Mouse (Mus musculus): ENCODE measurements around the gene Irx5. TPM values are rescaled to one million over a fixed set of nuclear protein-coding genes. Genes with fewer than 3 reads are reported as not detected.

The Irx5 gene
- polyA plus RNA-seq, 1 experiment from 2014 or later = 28.7 TPM

DNA sequence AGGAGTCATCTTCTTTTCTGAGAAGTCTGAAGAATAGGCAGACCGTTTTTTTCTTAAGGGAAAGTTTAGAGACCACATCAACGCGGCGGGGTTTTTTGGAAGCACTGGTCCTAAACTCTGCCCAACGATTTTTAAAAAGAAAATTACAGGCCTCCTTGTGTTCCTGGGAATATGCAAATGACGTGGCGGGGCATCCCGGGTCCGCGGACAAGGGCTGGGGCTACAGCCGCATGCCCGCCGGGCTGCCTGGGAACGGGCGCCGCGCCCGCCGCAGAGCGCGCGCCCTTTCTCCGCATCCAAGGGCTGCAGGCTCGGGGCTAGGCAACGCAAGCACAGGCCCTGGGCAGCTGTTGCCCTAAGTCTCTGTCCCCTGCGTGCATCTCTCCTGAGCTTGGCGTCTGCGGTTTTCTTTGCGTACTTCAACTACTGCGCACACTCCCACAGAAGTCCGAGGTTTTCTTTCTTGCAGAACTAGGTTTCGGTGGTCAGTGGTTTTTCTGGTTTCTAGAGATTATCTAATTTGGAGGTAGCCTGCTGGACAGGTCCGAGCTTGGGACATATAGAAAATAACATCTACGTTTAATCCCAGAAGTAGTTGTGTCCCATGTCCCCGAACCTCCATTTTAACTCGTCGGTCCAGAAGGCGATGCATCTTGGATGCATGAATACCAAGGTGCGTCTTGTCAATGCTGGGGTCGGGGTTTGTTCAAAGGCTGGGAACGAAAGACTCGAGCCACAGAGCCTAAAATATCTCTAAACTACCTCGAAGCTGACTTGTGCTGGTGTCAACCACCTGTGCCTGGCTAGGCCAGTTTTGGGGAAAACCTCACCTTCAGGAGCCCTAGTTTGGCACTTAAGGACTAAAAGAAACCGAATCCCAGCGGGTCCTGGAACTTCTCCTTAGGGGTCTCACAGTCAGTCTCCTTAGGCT, 6.1 kb downstream of the Irx5 start:
- peaks cover 93% of the 10 kb centered on the region for H3K27me3 ChIP-seq (ENCODE audit: low read depth, poor library complexity, severe bottlenecking)
- peaks cover 76% of the 10 kb centered on the region for H3K4me1 ChIP-seq

DNA sequence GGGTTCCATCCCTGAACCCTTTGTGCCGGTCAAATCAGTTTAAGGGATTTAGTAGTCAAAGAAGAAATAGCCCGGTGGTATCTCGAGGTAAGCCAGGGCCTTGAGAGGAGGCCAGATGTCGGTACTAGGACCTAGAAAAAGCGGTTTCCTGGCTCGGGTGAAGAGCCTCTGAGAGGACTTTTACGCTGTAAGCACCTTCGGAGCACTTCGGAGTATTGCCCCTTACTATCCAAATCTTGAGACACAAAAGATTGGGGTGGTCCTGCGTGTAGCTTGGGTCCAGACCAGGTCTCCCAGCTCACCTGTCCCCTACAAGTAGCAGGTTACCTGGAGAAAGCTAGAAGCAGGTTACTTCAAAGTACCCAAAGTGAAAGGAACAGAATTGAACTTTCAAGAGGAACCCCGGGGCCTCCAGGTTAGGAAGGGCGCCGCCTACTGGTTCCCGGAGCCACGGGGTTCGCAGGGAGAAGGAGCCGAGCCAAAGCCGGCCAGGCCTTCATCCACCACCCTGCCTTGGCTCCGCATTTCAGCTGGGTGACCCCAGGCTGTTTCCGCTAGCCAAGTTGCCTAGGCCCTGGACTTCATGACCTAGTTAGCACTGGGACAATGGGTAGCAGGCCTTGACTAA, 6.8 kb downstream of the Irx5 start:
- 6% methylated on average over 20 of the region's 20 CpGs for WGBS
- peak overlapping the region; percentile 97 for H3K4me3 ChIP-seq

More for the DNA sequence above, 6.1 kb downstream of the Irx5 start:
- 3% methylated on average over 45 of the region's 45 CpGs for WGBS
- Histone ChIP-seq H3K9me3 (replicated peaks) (no peaks in the 10 kb centered on the region), H3K36me3 (peaks cover 46% of the 10 kb centered on the region), H3K4me3 (peak overlapping the region; percentile 97), H3K27ac (replicated peaks) (peak overlapping the region; percentile 99)
- peak; percentile 64 for DNase-seq (ENCODE audit: low spot score)

DNA sequence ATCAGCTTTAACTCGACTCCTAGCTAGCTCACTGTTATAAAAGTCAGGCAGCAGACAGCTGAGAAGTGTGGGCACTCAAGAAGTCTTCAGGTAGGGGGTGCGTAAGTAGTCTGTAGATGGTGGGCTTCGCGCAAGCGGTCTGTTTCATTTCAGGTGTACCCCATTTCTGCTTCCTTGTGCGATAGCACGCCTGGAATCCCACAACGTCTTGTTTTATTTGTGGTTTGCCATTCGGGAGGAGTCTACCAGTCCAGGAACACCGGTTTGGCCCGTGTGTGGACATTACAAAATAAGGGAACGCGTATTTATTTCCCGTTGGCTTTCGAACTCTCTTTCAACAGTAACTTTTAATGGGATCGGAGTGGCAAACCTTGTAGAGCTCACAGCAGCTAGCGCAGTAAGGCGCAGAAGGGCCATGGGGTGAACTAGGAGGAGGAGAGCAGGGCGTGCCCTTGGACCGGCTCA, 7.4 kb downstream of the Irx5 start:
- peak; percentile 63 for DNase-seq (ENCODE audit: low spot score)
- Histone ChIP-seq H3K27ac (replicated peaks) (peak overlapping the region; percentile 99), H3K4me3 (peak overlapping the region; percentile 97), H3K9me3 (replicated peaks) (no peaks in the 10 kb centered on the region), H3K36me3 (peaks cover 39% of the 10 kb centered on the region), H3K4me1 (peaks cover 69% of the 10 kb centered on the region), H3K27me3 (ENCODE audit: low read depth, poor library complexity, severe bottlenecking) (peaks cover 94% of the 10 kb centered on the region)
- WGBS = 14% methylated on average over 20 of the region's 20 CpGs

More for the DNA sequence above, 6.8 kb downstream of the Irx5 start:
- H3K4me1 ChIP-seq = peaks cover 74% of the 10 kb centered on the region
- peak; percentile 82 for DNase-seq (ENCODE audit: low spot score)
- H3K27ac ChIP-seq (replicated peaks) = peak overlapping the region; percentile 99
- H3K9me3 ChIP-seq (replicated peaks) = no peaks in the 10 kb centered on the region
- peaks cover 44% of the 10 kb centered on the region for H3K36me3 ChIP-seq
- H3K27me3 ChIP-seq (ENCODE audit: low read depth, poor library complexity, severe bottlenecking) = peaks cover 95% of the 10 kb centered on the region

DNA sequence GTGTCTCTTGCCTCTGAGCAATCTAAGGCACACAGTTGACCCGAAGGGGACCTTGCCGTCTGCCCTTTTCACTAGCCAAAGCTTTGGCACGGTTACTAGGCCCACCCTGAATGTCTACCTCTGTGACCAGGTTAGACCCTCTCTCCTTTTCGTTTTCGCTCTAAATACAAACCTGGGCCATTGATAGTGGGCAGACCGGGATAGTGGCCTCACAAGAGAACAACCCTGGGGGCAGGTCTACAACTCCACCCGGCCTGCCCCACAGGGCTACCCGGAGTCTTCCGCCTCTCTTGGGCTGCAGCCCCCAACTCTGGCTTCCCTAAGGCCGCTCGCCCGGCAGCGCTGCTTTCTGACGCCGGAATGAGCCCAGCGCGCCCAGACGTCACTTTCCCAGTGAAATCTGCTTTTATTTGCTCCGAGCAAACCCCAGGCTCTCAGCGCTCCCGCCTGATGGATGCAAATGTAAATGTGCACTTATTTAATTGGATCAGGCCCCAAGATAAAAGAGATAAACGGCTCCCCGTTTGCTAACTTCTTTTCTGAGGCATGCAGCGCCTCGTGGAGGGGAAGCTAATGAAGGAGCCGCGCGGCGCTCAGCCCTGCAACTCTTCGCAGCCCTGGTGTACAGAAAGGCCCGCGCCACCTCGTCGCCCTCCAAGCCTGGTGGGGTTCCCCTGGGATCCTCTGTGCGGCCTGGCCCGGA, 8.0 kb downstream of the Irx5 start:
- H3K4me3 ChIP-seq = peak overlapping the region; percentile 97
- peaks cover 69% of the 10 kb centered on the region for H3K4me1 ChIP-seq
- H3K9me3 ChIP-seq (replicated peaks) = no peaks in the 10 kb centered on the region
- H3K27ac ChIP-seq (replicated peaks) = peak overlapping the region; percentile 99
- WGBS = 2% methylated on average over 36 of the region's 36 CpGs
- peaks cover 94% of the 10 kb centered on the region for H3K27me3 ChIP-seq (ENCODE audit: low read depth, poor library complexity, severe bottlenecking)
- peaks cover 33% of the 10 kb centered on the region for H3K36me3 ChIP-seq
- peak; percentile 69 for DNase-seq (ENCODE audit: low spot score)

DNA sequence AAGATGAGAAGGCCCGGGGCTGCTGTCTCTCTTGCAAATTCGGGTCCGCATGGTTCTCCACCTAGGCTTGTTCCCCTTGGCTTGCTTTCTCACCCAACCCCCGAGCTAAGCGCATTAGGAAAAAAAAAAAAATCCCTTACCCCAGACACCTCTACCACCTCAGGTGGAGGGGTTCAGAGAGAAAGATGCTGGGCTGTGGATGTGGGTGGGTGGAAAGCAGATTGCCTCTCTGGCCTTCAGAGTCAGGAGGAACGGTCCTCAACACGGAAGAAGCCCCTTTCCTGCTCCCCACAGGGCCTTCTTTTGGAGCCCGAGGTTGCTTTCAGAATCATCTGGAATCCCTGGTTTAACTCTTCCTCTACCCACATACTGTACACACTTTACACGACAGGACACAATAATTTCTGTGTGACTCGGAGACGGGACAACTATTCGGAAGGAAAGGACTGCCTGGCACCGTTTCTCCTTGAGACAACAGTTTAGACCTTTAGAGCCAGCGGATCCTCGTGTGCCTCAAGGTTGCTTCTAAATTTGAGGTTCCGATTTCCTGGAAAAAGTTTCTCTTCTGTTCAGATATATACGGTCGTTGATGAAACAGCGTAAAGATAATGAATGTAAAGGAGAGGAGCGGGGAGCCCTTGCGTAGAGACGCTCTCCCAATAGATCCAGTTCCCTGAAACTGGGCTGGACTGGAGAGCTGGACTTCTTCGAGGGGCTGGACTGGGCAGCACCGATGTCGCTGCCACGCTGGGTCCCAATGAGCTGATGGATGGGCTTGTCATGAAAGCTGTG, 8.7 kb downstream of the Irx5 start:
- Histone ChIP-seq H3K36me3 (peaks cover 29% of the 10 kb centered on the region), H3K9me3 (replicated peaks) (no peaks in the 10 kb centered on the region), H3K4me3 (peak overlapping the region; percentile 97), H3K27me3 (ENCODE audit: low read depth, poor library complexity, severe bottlenecking) (peaks cover 89% of the 10 kb centered on the region), H3K4me1 (peaks cover 67% of the 10 kb centered on the region), H3K27ac (replicated peaks) (peak overlapping the region; percentile 99)
- DNase-seq (ENCODE audit: low spot score) = peak; percentile 34
- 15% methylated on average over 26 of the region's 26 CpGs for WGBS

DNA sequence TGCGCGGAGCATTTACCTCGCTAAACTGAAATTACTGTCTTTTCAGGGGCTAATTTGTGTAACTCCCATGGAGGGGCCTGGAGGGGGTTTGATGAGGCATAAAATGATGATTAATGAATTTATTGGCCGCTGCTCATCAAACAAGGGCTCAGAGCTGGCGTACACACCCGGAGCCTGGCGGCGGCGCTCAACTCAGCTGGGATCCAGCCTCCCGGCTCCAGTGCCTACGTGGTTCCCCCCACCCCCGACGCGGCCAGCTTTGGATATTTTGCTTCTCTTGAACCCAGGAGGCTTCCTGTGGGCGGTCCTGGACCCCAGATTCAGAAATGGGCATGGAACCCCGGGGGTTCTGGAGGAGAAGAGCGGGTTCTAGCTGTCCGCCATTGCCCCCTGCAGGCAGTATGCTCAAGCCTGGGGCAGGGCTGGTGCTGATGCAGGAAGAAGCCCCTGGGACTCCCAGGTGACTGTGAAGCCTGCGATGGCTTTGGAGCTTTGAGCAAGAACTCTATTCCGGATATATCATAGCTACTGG, 9.4 kb downstream of the Irx5 start:
- peaks cover 23% of the 10 kb centered on the region for H3K36me3 ChIP-seq
- 14% methylated on average over 20 of the region's 20 CpGs for WGBS
- H3K27ac ChIP-seq (replicated peaks) = peak overlapping the region; percentile 99
- peaks cover 61% of the 10 kb centered on the region for H3K4me1 ChIP-seq
- peaks cover 87% of the 10 kb centered on the region for H3K27me3 ChIP-seq (ENCODE audit: low read depth, poor library complexity, severe bottlenecking)
- DNase-seq (ENCODE audit: low spot score) = peak; percentile 61
- peak overlapping the region; percentile 97 for H3K4me3 ChIP-seq
- H3K9me3 ChIP-seq (replicated peaks) = no peaks in the 10 kb centered on the region

DNA sequence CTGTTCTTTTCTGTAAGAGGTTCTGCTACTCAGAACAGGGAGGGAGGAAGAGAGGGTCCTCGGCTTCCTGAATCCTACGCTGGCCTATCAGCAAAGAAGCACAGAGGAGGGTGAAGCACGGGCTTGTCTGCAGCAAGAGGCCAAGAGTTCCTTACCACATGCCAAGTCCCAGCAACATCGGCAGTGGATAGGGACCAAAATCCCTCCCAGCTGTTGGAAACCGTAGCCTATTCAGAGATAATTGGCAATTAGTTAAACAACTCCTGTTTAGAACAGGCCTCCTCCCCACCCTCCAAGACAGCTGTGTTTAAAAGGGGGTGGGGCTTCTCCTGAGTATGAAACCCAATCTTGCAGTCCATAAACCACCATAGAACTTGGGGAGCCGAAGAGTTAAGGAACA, 22.1 kb downstream of the Irx5 start:
- no peak overlapping the region for H3K4me3 ChIP-seq
- no peak for DNase-seq (ENCODE audit: low spot score)
- H3K9me3 ChIP-seq (replicated peaks) = no peaks in the 10 kb centered on the region
- no peaks in the 10 kb centered on the region for H3K36me3 ChIP-seq
- H3K4me1 ChIP-seq = peaks cover 19% of the 10 kb centered on the region
- H3K27me3 ChIP-seq (ENCODE audit: low read depth, poor library complexity, severe bottlenecking) = peaks cover 30% of the 10 kb centered on the region
- no peak overlapping the region for H3K27ac ChIP-seq (replicated peaks)
- 62% methylated on average over 6 of the region's 6 CpGs for WGBS

DNA sequence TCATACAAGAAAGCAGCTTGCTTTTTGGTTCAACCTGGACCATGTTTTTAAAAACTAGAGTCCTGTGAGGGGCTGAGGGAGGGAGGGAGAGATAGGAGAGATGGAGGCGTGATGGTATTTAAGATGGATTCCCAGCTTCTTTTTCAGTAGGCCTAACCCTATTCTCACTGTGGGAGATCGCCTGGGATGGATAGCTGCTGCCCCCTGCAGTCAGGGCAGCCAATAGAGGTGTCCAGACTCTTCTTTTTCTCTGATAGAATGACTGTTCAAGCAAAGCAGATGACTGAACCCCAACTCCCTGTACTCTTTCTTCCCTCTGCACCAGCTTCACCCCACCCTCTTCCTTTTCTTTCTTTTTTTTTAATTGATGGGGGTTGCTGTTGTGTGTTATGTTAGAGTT, 23.1 kb downstream of the Irx5 start:
- H3K4me1 ChIP-seq = peaks cover 26% of the 10 kb centered on the region
- WGBS = 54% methylated on average over 2 of the region's 2 CpGs
- DNase-seq (ENCODE audit: low spot score) = no peak
- no peak overlapping the region for H3K4me3 ChIP-seq
- H3K9me3 ChIP-seq (replicated peaks) = no peaks in the 10 kb centered on the region
- H3K27ac ChIP-seq (replicated peaks) = no peak overlapping the region
- no peaks in the 10 kb centered on the region for H3K36me3 ChIP-seq
- H3K27me3 ChIP-seq (ENCODE audit: low read depth, poor library complexity, severe bottlenecking) = peaks cover 23% of the 10 kb centered on the region

DNA sequence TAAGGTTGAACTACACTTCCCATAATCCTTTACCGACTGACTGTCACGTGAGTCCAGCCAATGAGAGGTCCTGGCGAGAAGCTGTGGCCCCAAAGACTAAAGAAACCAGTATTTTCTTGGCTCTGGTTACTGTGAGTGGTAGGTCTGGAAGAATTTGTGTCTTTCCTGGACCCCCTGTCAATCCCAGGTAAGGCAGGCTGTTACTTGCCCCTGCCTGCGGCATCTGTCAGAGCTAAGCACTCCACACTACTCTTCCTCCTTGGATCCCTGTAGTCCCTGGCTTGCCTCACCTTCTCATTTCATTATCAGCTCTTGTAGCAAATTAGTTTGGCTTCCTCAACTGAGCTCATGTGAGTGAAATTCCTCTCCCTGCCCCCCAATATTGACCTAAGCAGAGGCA, 30.5 kb downstream of the Irx5 start:
- no peaks in the 10 kb centered on the region for H3K36me3 ChIP-seq
- no peaks in the 10 kb centered on the region; the same call in 1 of the 2 replicates for H3K27me3 ChIP-seq (ENCODE audit: low read depth, poor library complexity, severe bottlenecking)
- DNase-seq (ENCODE audit: low spot score) = no peak
- H3K4me1 ChIP-seq = peaks cover 12% of the 10 kb centered on the region
- H3K4me3 ChIP-seq = no peak overlapping the region
- WGBS = 80% methylated on average over 4 of the region's 4 CpGs
- no peak overlapping the region for H3K27ac ChIP-seq (replicated peaks)
- no peaks in the 10 kb centered on the region for H3K9me3 ChIP-seq (replicated peaks)

DNA sequence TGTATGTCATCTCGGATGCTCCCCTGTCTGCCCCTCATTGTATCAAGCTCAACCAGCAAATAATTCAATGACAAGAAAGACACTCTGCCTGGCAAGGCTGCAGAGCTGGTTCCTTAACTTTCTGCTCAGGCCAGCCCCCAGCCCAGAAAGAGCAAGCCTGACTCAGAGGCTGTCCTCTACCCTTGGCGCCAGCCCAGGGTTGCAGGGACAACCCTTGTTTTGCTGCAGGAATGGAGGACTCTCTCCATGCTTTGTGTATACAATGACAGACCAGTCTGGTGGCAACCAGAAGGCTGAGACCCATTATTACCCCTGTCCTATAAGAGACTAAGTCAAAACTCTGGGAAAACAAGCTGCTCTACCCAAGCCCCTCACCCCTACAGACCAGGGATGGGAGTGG, 46.8 kb downstream of the Irx5 start:
- Histone ChIP-seq H3K9me3 (replicated peaks) (no peaks in the 10 kb centered on the region), H3K4me3 (no peak overlapping the region), H3K36me3 (no peaks in the 10 kb centered on the region), H3K27me3 (ENCODE audit: low read depth, poor library complexity, severe bottlenecking) (no peaks in the 10 kb centered on the region), H3K27ac (replicated peaks) (no peak overlapping the region), H3K4me1 (peaks cover 10% of the 10 kb centered on the region)
- no peak for DNase-seq (ENCODE audit: low spot score)
- WGBS = 81% methylated on average over 2 of the region's 2 CpGs

DNA sequence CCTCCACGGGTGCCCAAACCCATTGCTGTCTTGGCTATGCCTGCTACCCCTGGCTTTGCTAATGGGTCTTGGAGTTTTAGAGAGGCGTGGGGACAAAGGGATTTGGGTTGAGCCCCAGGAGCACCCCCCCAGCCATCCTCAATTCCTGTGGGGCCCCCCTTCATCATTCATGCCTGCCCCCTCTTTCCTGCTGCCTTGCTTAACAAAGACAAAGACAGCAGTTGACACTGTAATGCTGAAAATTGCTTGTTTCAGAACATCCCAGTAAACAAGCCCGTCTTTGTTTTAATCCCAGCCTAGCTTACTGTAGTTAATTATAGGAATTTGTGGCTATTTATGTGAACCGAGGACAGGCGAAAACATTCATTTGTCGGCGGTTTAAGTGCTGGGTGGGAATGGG, 50.7 kb downstream of the Irx5 start:
- H3K9me3 ChIP-seq (replicated peaks) = no peaks in the 10 kb centered on the region
- H3K27me3 ChIP-seq (ENCODE audit: low read depth, poor library complexity, severe bottlenecking) = no peaks in the 10 kb centered on the region
- WGBS = 76% methylated on average over 7 of the region's 7 CpGs
- no peak for DNase-seq (ENCODE audit: low spot score)
- H3K36me3 ChIP-seq = no peaks in the 10 kb centered on the region
- no peak overlapping the region for H3K27ac ChIP-seq (replicated peaks)
- peaks cover 12% of the 10 kb centered on the region for H3K4me1 ChIP-seq
- H3K4me3 ChIP-seq = no peak overlapping the region

DNA sequence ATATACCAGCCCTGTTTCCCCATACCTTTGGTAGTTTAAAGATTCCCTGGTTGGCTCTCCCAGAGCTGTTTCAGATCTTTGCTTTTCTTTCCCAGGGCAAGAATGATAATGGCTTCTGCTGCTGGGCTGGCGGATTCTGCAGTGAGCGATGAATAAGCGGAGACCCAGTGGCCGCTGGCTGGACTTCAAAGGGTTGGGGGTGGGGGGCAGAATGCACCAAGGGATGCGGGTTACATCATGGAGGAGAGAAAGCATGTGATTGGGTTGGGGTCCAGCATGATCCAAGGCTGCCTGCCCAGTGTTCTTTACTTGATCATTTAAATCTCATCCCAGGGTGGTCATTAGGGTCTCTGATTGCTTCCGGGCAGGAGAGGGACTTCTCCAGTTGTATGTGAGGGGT, 56.2 kb downstream of the Irx5 start:
- DNase-seq (ENCODE audit: low spot score) = no peak
- Histone ChIP-seq H3K27me3 (ENCODE audit: low read depth, poor library complexity, severe bottlenecking) (no peaks in the 10 kb centered on the region), H3K4me3 (no peak overlapping the region), H3K27ac (replicated peaks) (peak overlapping the region; percentile 17; the same call in 1 of the 2 replicates), H3K36me3 (no peaks in the 10 kb centered on the region), H3K4me1 (peaks cover 12% of the 10 kb centered on the region), H3K9me3 (replicated peaks) (no peaks in the 10 kb centered on the region)
- WGBS = 84% methylated on average over 6 of the region's 6 CpGs
